Comparison of ENCODE assay signal across 27 mouse cellular contexts in the genomic region with DNA sequence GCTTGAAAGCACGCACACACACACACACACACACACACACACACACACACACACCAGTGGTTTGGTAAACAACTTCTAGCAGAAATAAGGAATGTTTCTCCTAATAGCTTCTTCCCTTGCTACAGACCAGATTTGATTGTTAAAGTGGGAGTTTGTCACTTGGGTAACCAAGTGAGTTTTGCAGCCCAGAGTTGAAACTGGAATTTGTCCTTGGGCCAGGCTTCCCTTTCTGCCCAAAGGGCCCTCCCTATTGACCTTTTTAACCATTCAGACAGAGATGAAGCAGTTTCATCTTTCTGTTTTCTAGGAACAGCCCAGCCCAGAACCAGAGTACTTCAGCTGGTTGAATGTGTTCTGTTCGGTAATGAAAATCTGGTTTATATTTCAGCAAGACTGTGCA. TPM values are rescaled to one million over a fixed set of nuclear protein-coding genes. Genes with fewer than 3 reads are reported as not detected.
DNase-seq lines count a peak whose midpoint lies in the region; ATAC-seq and TF ChIP-seq lines count a peak whose summit lies in the region.
"Had no signal": no experiment of that assay in that cellular context is flagged by ENCODE, and none has a peak within 500 bp of the region (broad histone marks: within the 10 kb centered on the region; RNA-seq: fewer than 3 reads in every experiment).

No protein-coding gene starts in this region.

- H3K9ac ChIP-seq in hindbrain, postnatal 0 days (replicated peaks; ENCODE audit: low read length) = no peak overlapping the region
- H3K9ac ChIP-seq in midbrain, embryonic 11.5 days (ENCODE audit: low read length) = no peak overlapping the region
- no peak overlapping the region for H3K9ac ChIP-seq in midbrain, postnatal 0 days (replicated peaks; ENCODE audit: low read length, poor library complexity, severe bottlenecking)
- H3K9ac ChIP-seq: forebrain, embryonic 13.5 days; hindbrain, embryonic 12.5 days; liver, embryonic 15.5 days; lung, embryonic 14.5 days; midbrain, embryonic 15.5 days; neural tube, embryonic 12.5 days had no signal

- H3K27me3 ChIP-seq in hindbrain, postnatal 0 days (ENCODE audit: insufficient read depth, low read length) = no peaks in the 10 kb centered on the region
- H3K27me3 ChIP-seq in hindbrain, embryonic 10.5 days (ENCODE audit: insufficient read depth, poor library complexity, severe bottlenecking) = no peaks in the 10 kb centered on the region
- no peaks in the 10 kb centered on the region for H3K27me3 ChIP-seq in midbrain, embryonic 11.5 days (ENCODE audit: control insufficient read depth, insufficient read depth, low read length)
- no peaks in the 10 kb centered on the region for H3K27me3 ChIP-seq in midbrain, postnatal 0 days (ENCODE audit: insufficient read depth, low read length)
- H3K27me3 ChIP-seq: forebrain, embryonic 13.5 days; hindbrain, embryonic 12.5 days; liver, embryonic 15.5 days; midbrain, embryonic 15.5 days; neural tube, embryonic 12.5 days had no signal

- H3K4me2 ChIP-seq in hindbrain, postnatal 0 days (ENCODE audit: low read depth, low read length) = no peak overlapping the region
- no peak overlapping the region for H3K4me2 ChIP-seq in midbrain, embryonic 11.5 days
- H3K4me2 ChIP-seq in midbrain, postnatal 0 days (ENCODE audit: low read depth, low read length, poor library complexity, severe bottlenecking) = no peak overlapping the region
- H3K4me2 ChIP-seq: forebrain, embryonic 13.5 days; hindbrain, embryonic 12.5 days; liver, embryonic 15.5 days; lung, embryonic 14.5 days; midbrain, embryonic 15.5 days; neural tube, embryonic 12.5 days had no signal

- H3K4me1 ChIP-seq in hindbrain, postnatal 0 days (ENCODE audit: insufficient read depth, low read length) = no peaks in the 10 kb centered on the region
- 0 out of 2 replicates have a peak, but pooled peaks cover 8% of the 10 kb centered on the region for H3K4me1 ChIP-seq in hindbrain, embryonic 10.5 days (replicated peaks)
- no peaks in the 10 kb centered on the region for H3K4me1 ChIP-seq in midbrain, embryonic 11.5 days (ENCODE audit: control insufficient read depth, insufficient read depth, low read length)
- H3K4me1 ChIP-seq in midbrain, postnatal 0 days (ENCODE audit: insufficient read depth, low read length) = no peaks in the 10 kb centered on the region
- H3K4me1 ChIP-seq: forebrain, embryonic 13.5 days; hindbrain, embryonic 12.5 days; liver, embryonic 15.5 days; midbrain, embryonic 15.5 days; neural tube, embryonic 12.5 days had no signal

- DNase-seq in adrenal gland, adult 2 months = peak; percentile 54
- DNase-seq in adrenal gland, postnatal 10 days = no peak
- DNase-seq in hindbrain, postnatal 0 days (ENCODE audit: low spot score) = no peak
- no peak for DNase-seq in hindbrain, embryonic 10.5 days (ENCODE audit: low spot score)
- peak; percentile 14 for DNase-seq in midbrain, embryonic 11.5 days (ENCODE audit: low spot score, missing footprints)
- no peak for DNase-seq in midbrain, postnatal 0 days (ENCODE audit: low spot score)
- no peak for DNase-seq in ovary, postnatal 10 days (ENCODE audit: low spot score)
- no peak for DNase-seq in gastrocnemius, adult 18-20 months (ENCODE audit: low spot score)
- DNase-seq: cerebellum, adult 11 months; cerebellum, adult 9-10 months; cerebellum, postnatal 36 days; embryo, embryonic 11 days; gastrocnemius, postnatal 14 days; heart, postnatal 14 days; kidney, postnatal 36 days; lung, embryonic 14.5 days; lung, postnatal 14 days; thymus, adult 2 months; thymus, postnatal 36 days had no signal

- no peak for TF ChIP-seq CTCF in hindbrain, postnatal 0 days (IDR thresholded peaks at IDR 0.05; ENCODE audit: low read depth)
- TF ChIP-seq CTCF in midbrain, postnatal 0 days (IDR thresholded peaks at IDR 0.05) = no peak

- WGBS in hindbrain, postnatal 0 days = 79% methylated on average over 2 of the region's 2 CpGs
- 70% methylated on average over 2 of the region's 2 CpGs for WGBS in hindbrain, embryonic 10.5 days
- 88% methylated on average over 2 of the region's 2 CpGs for WGBS in midbrain, embryonic 11.5 days
- 87% methylated on average over 2 of the region's 2 CpGs for WGBS in midbrain, postnatal 0 days

- no peak overlapping the region for H3K4me3 ChIP-seq in hindbrain, postnatal 0 days (ENCODE audit: low read length)
- H3K4me3 ChIP-seq in hindbrain, embryonic 10.5 days = no peak overlapping the region
- no peak overlapping the region for H3K4me3 ChIP-seq in midbrain, embryonic 11.5 days (ENCODE audit: low read depth, low read length)
- no peak overlapping the region for H3K4me3 ChIP-seq in midbrain, postnatal 0 days (ENCODE audit: low read depth, low read length)
- H3K4me3 ChIP-seq: forebrain, embryonic 13.5 days; hindbrain, embryonic 12.5 days; layer of hippocampus, adult 2 months; liver, embryonic 15.5 days; midbrain, embryonic 15.5 days; myocyte; neural tube, embryonic 12.5 days had no signal

- no peak for ATAC-seq in hindbrain, postnatal 0 days
- no peak for ATAC-seq in midbrain, embryonic 11.5 days (ENCODE audit: low FRiP score)
- no peak for ATAC-seq in midbrain, postnatal 0 days (ENCODE audit: low FRiP score)
- ATAC-seq: forebrain, embryonic 13.5 days; intestine, postnatal 0 days; midbrain, embryonic 15.5 days had no signal

- no peaks in the 10 kb centered on the region for H3K36me3 ChIP-seq in hindbrain, postnatal 0 days (ENCODE audit: insufficient read depth, low read length)
- H3K36me3 ChIP-seq in hindbrain, embryonic 10.5 days = no peaks in the 10 kb centered on the region
- H3K36me3 ChIP-seq in midbrain, embryonic 11.5 days (ENCODE audit: control insufficient read depth, insufficient read depth, low read length) = no peaks in the 10 kb centered on the region
- no peaks in the 10 kb centered on the region for H3K36me3 ChIP-seq in midbrain, postnatal 0 days (ENCODE audit: insufficient read depth, low read length)
- H3K36me3 ChIP-seq: hindbrain, embryonic 12.5 days; liver, embryonic 15.5 days; midbrain, embryonic 15.5 days; neural tube, embryonic 12.5 days had no signal

- H3K9me3 ChIP-seq in hindbrain, postnatal 0 days (ENCODE audit: low read length) = no peaks in the 10 kb centered on the region
- no peaks in the 10 kb centered on the region for H3K9me3 ChIP-seq in hindbrain, embryonic 10.5 days
- H3K9me3 ChIP-seq in midbrain, embryonic 11.5 days (ENCODE audit: control insufficient read depth, low read length) = no peaks in the 10 kb centered on the region
- no peaks in the 10 kb centered on the region for H3K9me3 ChIP-seq in midbrain, postnatal 0 days (ENCODE audit: low read length)
- H3K9me3 ChIP-seq: forebrain, embryonic 13.5 days; hindbrain, embryonic 12.5 days; liver, embryonic 15.5 days; midbrain, embryonic 15.5 days; neural tube, embryonic 12.5 days had no signal

- peak overlapping the region; percentile 11; the same call in 1 of the 2 replicates for H3K27ac ChIP-seq in hindbrain, postnatal 0 days
- no peak overlapping the region for H3K27ac ChIP-seq in hindbrain, embryonic 10.5 days
- no peak overlapping the region for H3K27ac ChIP-seq in midbrain, embryonic 11.5 days (ENCODE audit: low read depth, low read length)
- no peak overlapping the region for H3K27ac ChIP-seq in midbrain, postnatal 0 days (ENCODE audit: low read depth, low read length)
- H3K27ac ChIP-seq: forebrain, embryonic 13.5 days; layer of hippocampus, adult 2 months; liver, embryonic 15.5 days; midbrain, embryonic 15.5 days; neural tube, embryonic 12.5 days had no signal

RNA-seq across cellular contexts. Expression of a gene that starts 55.7 kb away (rescaled TPM):
- 1 to 10 TPM in 1 of 2 experiments, under 1 TPM in 1; 0.52 to 1.8 TPM for total RNA-seq in adrenal gland, adult 2 months (2021)
- polyA plus RNA-seq in adrenal gland, adult 2 months (2012; rRNA removed) = 0.42 and 0.70 TPM in 2 replicates
- 1 to 10 TPM; 1.5 to 2.9 TPM for total RNA-seq in adrenal gland, postnatal 10 days (2021)
- total RNA-seq in hindbrain, postnatal 0 days (2014; rRNA removed) = 2.1 and 2.4 TPM in 2 replicates
- polyA plus RNA-seq in hindbrain, postnatal 0 days (2015; fragmentation: Nextera tagmentation; extraction: Ambion mirVana) = 2.3 and 2.7 TPM in 2 replicates
- 1.1 and 1.6 TPM in 2 replicates for polyA plus RNA-seq in hindbrain, embryonic 10.5 days (2016; fragmentation: Nextera tagmentation; extraction: Ambion mirVana)
- 0.59 and 1.2 TPM in 2 replicates for polyA plus RNA-seq in midbrain, embryonic 11.5 days (2014; fragmentation: Nextera tagmentation; extraction: Ambion mirVana)
- total RNA-seq in midbrain, postnatal 0 days (2014; rRNA removed) = 1.7 and 2.5 TPM in 2 replicates
- 0.99 and 1.1 TPM in 2 replicates for polyA plus RNA-seq in midbrain, postnatal 0 days (2015; fragmentation: Nextera tagmentation; extraction: Ambion mirVana)
- total RNA-seq in gastrocnemius, adult 18-20 months (2021) = 1 to 10 TPM; 1.1 TPM

Comparison
In these comparisons a context has a peak if more than half of its experiments do, and no peak if none do; other contexts are left out.
1. DNase-seq: peak in adrenal gland, adult 2 months (single experiment) and midbrain, embryonic 11.5 days (single experiment); none in adrenal gland, postnatal 10 days (single experiment), hindbrain, postnatal 0 days (single experiment), hindbrain, embryonic 10.5 days (single experiment), midbrain, postnatal 0 days (single experiment), ovary, postnatal 10 days (single experiment) and gastrocnemius, adult 18-20 months (single experiment).